In genomic region chr15:84677943-84678342, GRCm38 (mm10) we compare ENCODE assay signal across 31 mouse cellular contexts. TPM values are rescaled to one million over a fixed set of nuclear protein-coding genes. Genes with fewer than 3 reads are reported as not detected.
A peak's percentile ranks its signal among the peaks of the same experiment; 100 is the strongest.
DNase-seq lines count a peak whose midpoint lies in the region; ATAC-seq and TF ChIP-seq lines count a peak whose summit lies in the region.
"Had no signal": no experiment of that assay in that cellular context is flagged by ENCODE, and none has a peak within 500 bp of the region (broad histone marks: within the 10 kb centered on the region; RNA-seq: fewer than 3 reads in every experiment).

No protein-coding gene starts in this region.

- ATAC-seq in intestine, postnatal 0 days: no peak
- ATAC-seq: forebrain, embryonic 13.5 days; forebrain, embryonic 16.5 days; hindbrain, embryonic 16.5 days; Patski had no signal

- no peaks in the 10 kb centered on the region for H3K27me3 ChIP-seq in intestine, postnatal 0 days (replicated peaks; ENCODE audit: control insufficient read depth, insufficient read depth, low read length)
- no peaks in the 10 kb centered on the region for H3K27me3 ChIP-seq in kidney, adult 2 months (replicated peaks; ENCODE audit: control insufficient read depth, insufficient read depth, low read length)
- H3K27me3 ChIP-seq: CH12.LX; heart, embryonic 12.5 days; heart, embryonic 15.5 days; Patski had no signal

- TF ChIP-seq CTCF in intestine, postnatal 0 days (IDR thresholded peaks at IDR 0.05; ENCODE audit: low read depth): no peak
- TF ChIP-seq CTCF in kidney, adult 2 months (conservative IDR thresholded peaks at IDR 0.05; ENCODE audit: insufficient read depth, insufficient read length, low read depth, low read length): no peak

- no peak for TF ChIP-seq POLR2A in kidney, adult 2 months (IDR thresholded peaks at IDR 0.05; ENCODE audit: low read depth, low read length)

- peak; percentile 41 to 62 for DNase-seq in frontal cortex, postnatal 36 days (ENCODE audit: low spot score in 2 of 2)
- DNase-seq in frontal cortex, postnatal 10 days (ENCODE audit: low spot score in 2 of 2): no peak
- DNase-seq in thymus, postnatal 4 days: peak; percentile 28
- no peak for DNase-seq in thymus, postnatal 36 days
- peak; percentile 33 for DNase-seq in telencephalon, adult 2 months (ENCODE audit: low read depth, low spot score)
- no peak for DNase-seq in kidney, adult 2 months
- no peak for DNase-seq in lung, postnatal 4 days
- DNase-seq: adrenal gland, adult 2 months; adrenal gland, postnatal 14 days; B cell, adult 2 months; cerebellum, adult 11-12 months; cerebellum, adult 8-10 months; cerebellum, postnatal 10 days; cerebellum, postnatal 36 days; gastrocnemius, adult 2 months; gastrocnemius, postnatal 14 days; heart, adult 11 months; heart, postnatal 10 days; heart, postnatal 36 days had no signal

- no peak overlapping the region for H3K9ac ChIP-seq in intestine, postnatal 0 days (ENCODE audit: low read depth, low read length)
- H3K9ac ChIP-seq: forebrain, embryonic 13.5 days; heart, embryonic 12.5 days; heart, embryonic 15.5 days; hindbrain, embryonic 13.5 days had no signal

- H3K36me3 ChIP-seq in intestine, postnatal 0 days (ENCODE audit: control insufficient read depth, insufficient read depth): no peaks in the 10 kb centered on the region
- H3K36me3 ChIP-seq in kidney, adult 2 months (ENCODE audit: control insufficient read depth, insufficient read depth, low read length): no peaks in the 10 kb centered on the region
- H3K36me3 ChIP-seq: forebrain, embryonic 10.5 days; G1E; heart, embryonic 12.5 days; heart, embryonic 15.5 days; hindbrain, embryonic 10.5 days; hindbrain, embryonic 13.5 days had no signal

- no peaks in the 10 kb centered on the region for H3K9me3 ChIP-seq in intestine, postnatal 0 days (ENCODE audit: control insufficient read depth)
- H3K9me3 ChIP-seq: forebrain, embryonic 10.5 days; forebrain, embryonic 13.5 days; heart, embryonic 12.5 days; heart, embryonic 15.5 days; hindbrain, embryonic 10.5 days; hindbrain, embryonic 13.5 days had no signal

- WGBS in intestine, postnatal 0 days: 28% methylated on average over 11 of the region's 11 CpGs
- 53% methylated on average over 11 of the region's 11 CpGs for WGBS in kidney, adult 2 months

- H3K4me3 ChIP-seq in intestine, postnatal 0 days (ENCODE audit: low read depth, low read length): no peak overlapping the region
- H3K4me3 ChIP-seq in kidney, adult 2 months (ENCODE audit: insufficient read depth, low read depth, low read length): no peak overlapping the region
- H3K4me3 ChIP-seq: forebrain, embryonic 10.5 days; forebrain, embryonic 13.5 days; gastrocnemius, adult 2 months; heart, embryonic 12.5 days; heart, embryonic 15.5 days; hindbrain, embryonic 10.5 days; hindbrain, embryonic 13.5 days had no signal

- H3K27ac ChIP-seq in intestine, postnatal 0 days (ENCODE audit: low read depth, low read length): peak overlapping the region; percentile 98
- H3K27ac ChIP-seq in kidney, adult 2 months (ENCODE audit: insufficient read depth, low read depth, low read length): no peak overlapping the region
- H3K27ac ChIP-seq: forebrain, embryonic 10.5 days; forebrain, embryonic 13.5 days; gastrocnemius, adult 2 months; heart, embryonic 15.5 days; hindbrain, embryonic 13.5 days had no signal

- H3K4me1 ChIP-seq in intestine, postnatal 0 days (replicated peaks; ENCODE audit: control insufficient read depth, insufficient read depth, low read length): peaks cover 7% of the 10 kb centered on the region
- H3K4me1 ChIP-seq in kidney, adult 2 months (ENCODE audit: control insufficient read depth, insufficient read depth, low read length): peaks cover 19% of the 10 kb centered on the region; the same call in 1 of the 2 replicates

- no peak overlapping the region; the same call in 1 of the 2 replicates for H3K4me2 ChIP-seq in intestine, postnatal 0 days (replicated peaks; ENCODE audit: low read depth)
- H3K4me2 ChIP-seq: forebrain, embryonic 13.5 days; heart, embryonic 12.5 days; heart, embryonic 15.5 days; hindbrain, embryonic 13.5 days had no signal

RNA-seq across cellular contexts. Expression of gene Prr5, which starts 8.5 kb away (rescaled TPM):
- 68.5 and 83.0 TPM in 2 replicates for polyA plus RNA-seq in intestine, postnatal 0 days (2015; fragmentation: Nextera tagmentation; extraction: Ambion mirVana)
- 63.6 and 68.4 TPM in 2 replicates for polyA plus RNA-seq in kidney, adult 2 months (2012; rRNA removed)
- polyA plus RNA-seq: G1E had no signal

RNA-seq across cellular contexts. Expression of gene Arhgap8, which starts 41.9 kb away (rescaled TPM):
- polyA plus RNA-seq in intestine, postnatal 0 days (2015; fragmentation: Nextera tagmentation; extraction: Ambion mirVana): 10.6 and 11.2 TPM in 2 replicates
- 4.7 and 5.3 TPM in 2 replicates for polyA plus RNA-seq in kidney, adult 2 months (2012; rRNA removed)
- polyA plus RNA-seq: G1E had no signal

Comparison
In these comparisons a context has a peak if more than half of its experiments do, and no peak if none do; other contexts are left out.
1. DNase-seq: peak in frontal cortex, postnatal 36 days (2 of 2), thymus, postnatal 4 days (single experiment) and telencephalon, adult 2 months (single experiment); none in frontal cortex, postnatal 10 days (0 of 2), thymus, postnatal 36 days (0 of 2), kidney, adult 2 months (single experiment) and lung, postnatal 4 days (0 of 2).